Mouse (Mus musculus): ENCODE measurements at regions not wholly inside any gene's neighbourhood (a gene's known extent, or its start where the extent isn't known, plus 50 kb on each side); places are given as distances from the start of the nearest gene placed in this dataset.

GRCm38 (mm10) chr16:24156729-24157430, 168.2 kb upstream of the Bcl6 start:
- 77% methylated on average over 6 of the region's 6 CpGs for whole genome bisulfite sequencing
- H3K36me3 ChIP-seq: no peaks in the 10 kb centered on the region
- no peak overlapping the region for H3K4me2 ChIP-seq
- no peaks in the 10 kb centered on the region for H3K27me3 ChIP-seq (replicated peaks)
- H3K4me3 ChIP-seq (replicated peaks): no peak overlapping the region
- no peak overlapping the region for H3K9ac ChIP-seq (replicated peaks)
- no peak for ATAC-seq (ENCODE audit: low FRiP score)
- no peaks in the 10 kb centered on the region for H3K9me3 ChIP-seq (replicated peaks)
- H3K27ac ChIP-seq (replicated peaks): no peak overlapping the region
- H3K4me1 ChIP-seq: no peaks in the 10 kb centered on the region

- Histone ChIP-seq H3K9ac (replicated peaks) (no peak overlapping the region), H3K4me3 (replicated peaks) (no peak overlapping the region), H3K36me3 (no peaks in the 10 kb centered on the region), H3K9me3 (replicated peaks) (no peaks in the 10 kb centered on the region), H3K27me3 (replicated peaks) (no peaks in the 10 kb centered on the region), H3K27ac (replicated peaks) (no peak overlapping the region), H3K4me1 (no peaks in the 10 kb centered on the region), H3K4me2 (no peak overlapping the region)
- WGBS: 89% methylated on average over 4 of the region's 4 CpGs
- ATAC-seq (ENCODE audit: low FRiP score): no peak
Measured at GRCm38 (mm10) chr16:24154816-24155357, 166.2 kb upstream of the Bcl6 start.

GRCm38 (mm10) chr16:24153943-24154342, 165.3 kb upstream of the Bcl6 start:
- H3K9ac ChIP-seq (replicated peaks): no peak overlapping the region
- H3K4me3 ChIP-seq (replicated peaks): no peak overlapping the region
- 17% methylated on average over 1 of the region's 1 CpGs for WGBS
- ATAC-seq (ENCODE audit: low FRiP score): no peak
- no peaks in the 10 kb centered on the region for H3K27me3 ChIP-seq (replicated peaks)
- no peaks in the 10 kb centered on the region for H3K9me3 ChIP-seq (replicated peaks)
- H3K27ac ChIP-seq (replicated peaks): no peak overlapping the region
- H3K4me2 ChIP-seq: no peak overlapping the region
- no peaks in the 10 kb centered on the region for H3K36me3 ChIP-seq
- H3K4me1 ChIP-seq: no peaks in the 10 kb centered on the region

- no peaks in the 10 kb centered on the region for H3K27me3 ChIP-seq (replicated peaks)
- no peak overlapping the region for H3K4me3 ChIP-seq (replicated peaks)
- H3K4me2 ChIP-seq: no peak overlapping the region
- no peak overlapping the region for H3K9ac ChIP-seq (replicated peaks)
- H3K4me1 ChIP-seq: no peaks in the 10 kb centered on the region
- WGBS: 86% methylated on average over 7 of the region's 7 CpGs
- no peak overlapping the region for H3K27ac ChIP-seq (replicated peaks)
- no peaks in the 10 kb centered on the region for H3K36me3 ChIP-seq
- ATAC-seq (ENCODE audit: low FRiP score): no peak
- no peaks in the 10 kb centered on the region for H3K9me3 ChIP-seq (replicated peaks)
Measured at GRCm38 (mm10) chr16:24151831-24152247, 163.2 kb upstream of the Bcl6 start.

GRCm38 (mm10) chr16:24151178-24151725, 162.6 kb upstream of the Bcl6 start:
- no peak overlapping the region for H3K4me2 ChIP-seq
- WGBS: 80% methylated on average over 7 of the region's 7 CpGs
- no peaks in the 10 kb centered on the region for H3K27me3 ChIP-seq (replicated peaks)
- no peak overlapping the region for H3K4me3 ChIP-seq (replicated peaks)
- no peak overlapping the region for H3K27ac ChIP-seq (replicated peaks)
- no peaks in the 10 kb centered on the region for H3K9me3 ChIP-seq (replicated peaks)
- no peaks in the 10 kb centered on the region for H3K4me1 ChIP-seq
- H3K36me3 ChIP-seq: no peaks in the 10 kb centered on the region
- H3K9ac ChIP-seq (replicated peaks): no peak overlapping the region
- no peak for ATAC-seq (ENCODE audit: low FRiP score)

GRCm38 (mm10) chr16:24150512-24150911, 161.9 kb upstream of the Bcl6 start:
- Histone ChIP-seq H3K27ac (replicated peaks) (no peak overlapping the region), H3K27me3 (replicated peaks) (no peaks in the 10 kb centered on the region), H3K4me1 (no peaks in the 10 kb centered on the region), H3K36me3 (no peaks in the 10 kb centered on the region), H3K9ac (replicated peaks) (no peak overlapping the region), H3K4me3 (replicated peaks) (no peak overlapping the region), H3K9me3 (replicated peaks) (no peaks in the 10 kb centered on the region), H3K4me2 (no peak overlapping the region)
- 87% methylated on average over 2 of the region's 2 CpGs for WGBS
- no peak for ATAC-seq (ENCODE audit: low FRiP score)

GRCm38 (mm10) chr16:24149441-24149840, 160.8 kb upstream of the Bcl6 start:
- H3K9ac ChIP-seq (replicated peaks): no peak overlapping the region
- H3K4me2 ChIP-seq: no peak overlapping the region
- no peaks in the 10 kb centered on the region for H3K4me1 ChIP-seq
- no peak overlapping the region for H3K4me3 ChIP-seq (replicated peaks)
- ATAC-seq (ENCODE audit: low FRiP score): no peak
- WGBS: 73% methylated on average over 4 of the region's 4 CpGs
- no peaks in the 10 kb centered on the region for H3K27me3 ChIP-seq (replicated peaks)
- no peak overlapping the region for H3K27ac ChIP-seq (replicated peaks)
- H3K36me3 ChIP-seq: no peaks in the 10 kb centered on the region
- no peaks in the 10 kb centered on the region for H3K9me3 ChIP-seq (replicated peaks)

GRCm38 (mm10) chr16:24143894-24144293, 155.2 kb upstream of the Bcl6 start:
- Histone ChIP-seq H3K9me3 (replicated peaks) (no peaks in the 10 kb centered on the region), H3K4me3 (replicated peaks) (no peak overlapping the region), H3K4me2 (no peak overlapping the region), H3K27ac (replicated peaks) (no peak overlapping the region), H3K4me1 (no peaks in the 10 kb centered on the region), H3K9ac (replicated peaks) (no peak overlapping the region), H3K27me3 (replicated peaks) (no peaks in the 10 kb centered on the region), H3K36me3 (no peaks in the 10 kb centered on the region)
- ATAC-seq (ENCODE audit: low FRiP score): no peak
- WGBS: 92% methylated on average over 3 of the region's 3 CpGs

GRCm38 (mm10) chr16:24142915-24143541, 154.4 kb upstream of the Bcl6 start:
- H3K9me3 ChIP-seq (replicated peaks): no peaks in the 10 kb centered on the region
- ATAC-seq (ENCODE audit: low FRiP score): no peak

GRCm38 (mm10) chr16:24139109-24139508, 150.5 kb upstream of the Bcl6 start:
- H3K4me2 ChIP-seq: no peak overlapping the region
- WGBS: 87% methylated on average over 3 of the region's 3 CpGs
- H3K27me3 ChIP-seq (replicated peaks): no peaks in the 10 kb centered on the region
- no peak overlapping the region for H3K9ac ChIP-seq (replicated peaks)
- no peak for ATAC-seq (ENCODE audit: low FRiP score)
- H3K9me3 ChIP-seq (replicated peaks): no peaks in the 10 kb centered on the region
- H3K4me3 ChIP-seq (replicated peaks): no peak overlapping the region
- no peaks in the 10 kb centered on the region for H3K36me3 ChIP-seq
- no peak overlapping the region for H3K27ac ChIP-seq (replicated peaks)
- H3K4me1 ChIP-seq: no peaks in the 10 kb centered on the region

More at GRCm38 (mm10) chr16:24142915-24143541, 154.4 kb upstream of the Bcl6 start:
- Histone ChIP-seq H3K27ac (replicated peaks) (no peak overlapping the region), H3K4me1 (no peaks in the 10 kb centered on the region), H3K4me2 (no peak overlapping the region), H3K27me3 (replicated peaks) (no peaks in the 10 kb centered on the region), H3K4me3 (replicated peaks) (no peak overlapping the region), H3K36me3 (no peaks in the 10 kb centered on the region), H3K9ac (replicated peaks) (no peak overlapping the region)
- 34% methylated on average over 5 of the region's 5 CpGs for WGBS

GRCm38 (mm10) chr16:24137266-24138033, 148.8 kb upstream of the Bcl6 start:
- no peak for ATAC-seq (ENCODE audit: low FRiP score)
- Histone ChIP-seq H3K4me3 (replicated peaks) (no peak overlapping the region), H3K4me2 (no peak overlapping the region), H3K4me1 (no peaks in the 10 kb centered on the region), H3K9me3 (replicated peaks) (no peaks in the 10 kb centered on the region), H3K27ac (replicated peaks) (no peak overlapping the region), H3K36me3 (no peaks in the 10 kb centered on the region), H3K27me3 (replicated peaks) (no peaks in the 10 kb centered on the region), H3K9ac (replicated peaks) (no peak overlapping the region)
- WGBS: 84% methylated on average over 7 of the region's 7 CpGs
